Mouse (Mus musculus): Measurements from ENCODE around the gene Pom121.

The Pom121 gene

GRCm38 (mm10) chr5:135394004-135394823 is at the start of gene Pom121:
Gene Pom121 (minus strand): TSS chr5:135394546.
- DNase-seq (ENCODE audit: low read depth), result peak; percentile 91

- DNase-seq (ENCODE audit: low read depth), result no peak
Measured at GRCm38 (mm10) chr5:135442430-135442829, 48.1 kb upstream of the Pom121 start.

- DNase-seq (ENCODE audit: low read depth), result peak; percentile 72
Measured at GRCm38 (mm10) chr5:135435039-135435438, 40.7 kb upstream of the Pom121 start.

- peak; percentile 11 for DNase-seq (ENCODE audit: low read depth)
Measured at GRCm38 (mm10) chr5:135433861-135434260, 39.5 kb upstream of the Pom121 start.

- no peak for DNase-seq (ENCODE audit: low read depth)
Measured at GRCm38 (mm10) chr5:135431111-135431510, 36.8 kb upstream of the Pom121 start.

GRCm38 (mm10) chr5:135428786-135429185 is 34.4 kb upstream of the Pom121 start:
- DNase-seq (ENCODE audit: low read depth), result peak; percentile 56

GRCm38 (mm10) chr5:135410266-135410665 is 15.9 kb upstream of the Pom121 start:
- no peak for DNase-seq (ENCODE audit: low read depth)

- no peak for DNase-seq (ENCODE audit: low read depth)
Measured at GRCm38 (mm10) chr5:135408114-135408513, 13.8 kb upstream of the Pom121 start.

- no peak for DNase-seq (ENCODE audit: low read depth)
Measured at GRCm38 (mm10) chr5:135405437-135405836, 11.1 kb upstream of the Pom121 start.

- DNase-seq (ENCODE audit: low read depth), result peak; percentile 13
Measured at GRCm38 (mm10) chr5:135404623-135405022, 10.3 kb upstream of the Pom121 start.

- peak; percentile 84 for DNase-seq (ENCODE audit: low read depth)
Measured at GRCm38 (mm10) chr5:135400244-135400643, 5.9 kb upstream of the Pom121 start.

GRCm38 (mm10) chr5:135399382-135399781 is 5.0 kb upstream of the Pom121 start:
- peak; percentile 39 for DNase-seq (ENCODE audit: low read depth)

GRCm38 (mm10) chr5:135395826-135396225 is 1.5 kb upstream of the Pom121 start:
- peak; percentile 89 for DNase-seq (ENCODE audit: low read depth)

GRCm38 (mm10) chr5:135383771-135384170 is 10.6 kb downstream of the Pom121 start:
- DNase-seq (ENCODE audit: low read depth), result no peak

GRCm38 (mm10) chr5:135382746-135383145 is 11.6 kb downstream of the Pom121 start:
- DNase-seq (ENCODE audit: low read depth), result no peak

GRCm38 (mm10) chr5:135381356-135381925 is 12.9 kb downstream of the Pom121 start:
- no peak for DNase-seq (ENCODE audit: low read depth)

- DNase-seq (ENCODE audit: low read depth), result no peak
Measured at GRCm38 (mm10) chr5:135380681-135381080, 13.7 kb downstream of the Pom121 start.

- DNase-seq (ENCODE audit: low read depth), result no peak
Measured at GRCm38 (mm10) chr5:135376341-135376740, 18.0 kb downstream of the Pom121 start.

- DNase-seq (ENCODE audit: low read depth), result no peak
Measured at GRCm38 (mm10) chr5:135375167-135375566, 19.2 kb downstream of the Pom121 start.

GRCm38 (mm10) chr5:135373601-135374000 is 20.7 kb downstream of the Pom121 start:
- no peak for DNase-seq (ENCODE audit: low read depth)

- no peak for DNase-seq (ENCODE audit: low read depth)
Measured at GRCm38 (mm10) chr5:135371195-135371594, 23.2 kb downstream of the Pom121 start.

- peak; percentile 97 for DNase-seq (ENCODE audit: low read depth)
Measured at GRCm38 (mm10) chr5:135369787-135370654, 24.3 kb downstream of the Pom121 start, which contains the start of gene Nsun5. Gene Nsun5 (plus strand): TSS chr5:135369953.
